Mouse (Mus musculus) urinary bladder, adult 18-20 months (tissue): ENCODE results near the gene Smim7.
A peak's percentile ranks its signal among the peaks of the same experiment; 100 is the strongest.

Experiments used
- DNase-seq, 2 experiments: peaks; one replicate each; pipeline ENCODE4 v3.0.0; 2022; ENCODE audit warnings: low spot score in 2 of 2, mixed read lengths in 2 of 2

Gene Smim7

GRCm38 (mm10) chr8:72570633-72571610 is at the start of gene Smim7:
Gene Smim7 (minus strand): TSS chr8:72571088.
- DNase-seq: peak; percentile 97 to 98

DNA sequence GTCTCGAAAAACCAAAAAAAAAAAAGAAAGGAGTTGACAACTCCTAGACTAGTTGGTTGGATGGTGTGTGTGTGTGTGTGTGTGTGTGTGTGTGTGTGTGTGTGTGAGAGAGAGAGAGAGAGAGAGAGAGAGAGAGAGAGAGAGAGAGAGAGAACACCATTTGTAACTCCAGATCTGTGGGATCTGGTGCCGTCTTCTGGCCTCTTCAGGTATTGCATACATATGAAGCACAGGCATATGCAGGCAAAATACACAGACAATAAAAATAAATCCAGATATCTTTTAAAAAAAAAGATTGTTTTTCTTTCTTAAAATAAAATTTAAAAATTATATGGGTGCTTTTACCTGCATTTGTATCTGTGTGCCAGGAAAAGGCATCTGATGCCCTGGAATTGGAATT is 19.3 kb upstream of the Smim7 start:
- DNase-seq: peak in 1 of 2 experiments; percentile 21

- no peak for DNase-seq
Observed at GRCm38 (mm10) chr8:72589286-72589685, 18.4 kb upstream of the Smim7 start.

- no peak for DNase-seq
Observed at GRCm38 (mm10) chr8:72588865-72589264, 18.0 kb upstream of the Smim7 start.

DNA sequence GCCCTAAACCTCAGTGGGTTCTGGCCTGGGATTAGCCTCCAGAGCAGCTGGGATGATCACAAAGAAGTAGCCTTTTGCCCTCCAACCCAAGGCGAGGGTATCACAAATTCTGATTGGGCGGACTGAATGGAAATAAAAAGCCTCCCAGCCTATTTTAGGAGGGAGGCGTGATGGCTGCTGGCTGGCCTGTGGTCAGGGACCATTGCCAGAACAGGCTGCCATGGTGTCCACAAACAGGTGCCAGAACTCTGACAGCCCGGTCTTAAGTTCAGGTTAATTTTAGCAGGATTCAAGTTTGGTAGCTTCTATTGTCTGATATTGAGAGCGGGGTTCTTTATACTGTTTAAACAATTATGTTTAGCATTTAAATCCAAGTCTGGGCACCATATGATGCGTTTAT is 16.9 kb upstream of the Smim7 start:
- peak in 1 of 2 experiments; percentile 14 for DNase-seq

DNA sequence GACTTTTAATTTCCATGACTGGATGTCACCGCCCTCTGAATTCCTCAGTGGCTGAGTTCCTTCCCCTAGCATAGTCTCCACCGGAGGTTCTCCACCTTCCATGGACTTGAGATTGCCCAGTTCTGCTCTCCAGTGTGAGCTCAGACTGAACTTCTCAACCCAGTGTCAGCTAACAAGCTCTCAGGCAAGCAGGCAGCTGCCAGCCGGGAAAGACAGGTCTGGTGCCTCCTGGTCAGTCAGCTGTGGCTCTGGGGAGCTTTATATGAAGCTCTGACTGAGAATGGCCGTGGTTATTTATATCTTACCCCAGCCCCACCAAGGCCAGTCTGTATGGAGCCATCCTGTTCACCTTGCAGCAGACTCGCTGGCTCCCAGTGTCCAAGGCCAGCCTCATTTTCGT is 13.5 kb upstream of the Smim7 start:
- no peak for DNase-seq

DNA sequence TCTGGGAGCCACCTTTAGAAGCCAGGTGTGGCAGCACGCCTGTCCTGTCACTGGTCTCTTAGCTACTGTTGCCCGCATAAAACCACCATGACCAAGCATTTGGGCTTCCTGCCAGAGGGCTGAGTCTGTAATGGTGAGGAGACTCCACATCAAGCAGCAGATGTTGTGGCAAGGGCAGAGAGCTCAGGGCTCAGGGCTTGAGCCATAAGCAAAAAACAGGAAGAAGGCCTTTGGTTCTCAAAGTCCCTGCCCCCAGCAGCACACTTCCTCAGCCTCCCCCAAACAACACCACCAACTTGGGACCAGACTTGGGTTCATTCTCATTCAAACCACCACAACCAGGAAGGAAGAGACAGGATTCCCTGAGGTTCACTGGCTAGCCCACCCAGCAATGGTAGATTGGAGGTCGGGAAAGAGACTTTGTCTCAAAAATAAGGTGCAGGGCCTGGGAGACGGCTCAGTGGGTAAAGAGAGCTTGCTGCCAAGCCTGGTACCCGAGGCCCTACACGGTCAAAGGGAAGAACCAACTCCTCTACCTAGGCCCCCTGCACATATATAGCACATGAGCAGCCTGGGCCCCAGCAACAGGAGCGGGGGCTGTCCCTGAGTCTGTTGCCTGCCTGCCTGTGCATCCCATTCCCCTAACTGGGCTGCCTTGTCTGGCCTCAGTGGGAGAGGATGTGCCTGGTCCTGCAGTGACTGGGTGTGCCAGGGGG is 12.3 kb upstream of the Smim7 start:
- DNase-seq: no peak

GRCm38 (mm10) chr8:72579374-72579773 is 8.5 kb upstream of the Smim7 start:
- DNase-seq: no peak

- no peak for DNase-seq
Observed at GRCm38 (mm10) chr8:72577941-72578340, 7.1 kb upstream of the Smim7 start.

- DNase-seq: no peak
Observed at GRCm38 (mm10) chr8:72577266-72577665, 6.4 kb upstream of the Smim7 start.

GRCm38 (mm10) chr8:72575915-72576314 is 5.0 kb upstream of the Smim7 start:
- DNase-seq: no peak

- no peak for DNase-seq
Observed at GRCm38 (mm10) chr8:72573450-72573849, 2.6 kb upstream of the Smim7 start.

DNA sequence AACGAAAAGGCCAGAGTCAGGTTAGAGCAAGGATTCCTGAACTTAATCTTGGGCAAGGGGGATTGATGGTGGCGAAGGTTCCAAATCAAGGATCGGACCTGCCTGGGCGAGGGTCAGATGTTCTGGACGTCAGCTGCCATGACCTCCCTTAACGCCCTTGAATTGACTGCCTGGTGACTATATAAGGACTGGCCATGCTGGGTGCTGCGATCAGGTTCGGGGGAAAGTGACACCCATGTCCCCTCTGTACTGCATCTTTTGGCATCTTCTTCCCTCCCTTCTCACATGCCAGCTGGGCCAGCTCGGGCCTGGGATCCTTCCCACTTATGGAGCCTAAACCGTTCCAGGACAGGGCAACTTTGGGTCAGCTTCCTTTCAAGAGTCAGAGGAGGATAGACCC is 1.6 kb upstream of the Smim7 start:
- no peak for DNase-seq

- DNase-seq: peak; percentile 66
Observed at GRCm38 (mm10) chr8:72571611-72572473, 954 bp upstream of the Smim7 start, which contains the start of gene Tmem38a. Gene Tmem38a (plus strand): TSS chr8:72572055.

- no peak for DNase-seq
Observed at GRCm38 (mm10) chr8:72565970-72566369, 4.9 kb downstream of the Smim7 start.

DNA sequence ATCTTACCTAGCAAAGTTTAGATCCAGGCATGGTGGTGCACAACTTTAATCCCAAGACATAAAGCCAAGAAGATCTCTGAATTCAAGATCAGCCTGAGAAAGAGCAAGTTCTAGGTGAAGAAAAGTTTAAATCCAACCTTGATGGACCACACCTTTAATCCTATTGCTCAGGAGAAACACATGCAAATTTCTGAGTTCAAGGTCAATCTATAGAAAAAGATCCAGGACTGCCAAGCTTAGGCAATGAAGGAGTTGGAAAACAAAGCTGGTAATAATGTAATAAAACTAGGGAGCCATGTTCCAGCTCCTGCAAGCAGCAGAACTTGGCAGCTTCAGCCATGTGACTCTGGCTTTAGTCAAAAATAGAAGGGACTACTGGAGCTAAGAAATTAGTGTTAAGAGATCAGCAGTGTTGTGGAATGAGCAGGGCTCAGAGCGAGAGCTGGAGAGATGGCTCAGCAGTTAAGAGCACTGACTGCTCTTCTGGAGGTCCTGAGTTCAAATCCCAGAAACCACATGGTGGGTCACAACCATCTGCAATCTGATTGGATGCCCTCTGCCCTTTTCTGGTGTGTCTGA is 9.7 kb downstream of the Smim7 start:
- DNase-seq: no peak

- DNase-seq: no peak
Observed at GRCm38 (mm10) chr8:72555770-72556169, 15.1 kb downstream of the Smim7 start.

DNA sequence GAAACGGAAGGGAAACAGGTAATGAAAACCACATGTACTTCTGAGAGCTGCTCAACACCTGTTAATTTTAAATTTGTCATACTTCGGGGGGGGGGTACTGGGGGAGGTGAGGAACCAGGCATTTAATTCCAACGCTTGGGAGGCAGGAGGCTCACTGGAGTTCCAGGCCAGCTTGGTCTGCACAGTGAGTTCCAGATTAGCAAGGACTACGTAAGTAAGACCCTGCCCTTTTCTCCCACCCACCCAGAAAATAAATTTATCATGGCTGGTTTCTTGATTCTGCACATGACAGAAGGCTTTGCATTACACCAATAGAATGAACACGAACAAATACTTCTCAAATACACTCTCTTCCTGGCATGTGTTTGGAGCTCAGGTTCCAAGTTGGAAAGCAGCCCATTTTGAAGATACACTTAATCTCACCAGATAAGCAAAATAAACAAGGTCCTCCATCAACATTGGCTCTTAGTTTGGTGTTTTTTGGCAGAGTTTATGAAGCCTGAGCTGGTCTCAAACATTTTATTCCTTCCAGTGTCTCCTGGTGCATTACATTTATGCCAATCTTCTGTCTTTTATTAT is 21.5 kb downstream of the Smim7 start:
- peak in 1 of 2 experiments; percentile 59 for DNase-seq

GRCm38 (mm10) chr8:72548644-72549313 is 22.1 kb downstream of the Smim7 start:
- no peak for DNase-seq
